Mouse (Mus musculus) gastrocnemius, postnatal 10 days (tissue): ENCODE data around the gene Ror2. TPM values are rescaled to one million over a fixed set of nuclear protein-coding genes. Genes with fewer than 3 reads are reported as not detected.

Experiments
- DNase-seq: peaks from one replicate; pipeline ENCODE4 v3.0.0; 2021; ENCODE audit warnings: mixed read lengths
- total RNA-seq, 2 experiments: library from RNA; stranded (reverse); gene quantifications; 2 replicates each; pipeline ENCODE4 v1.2.3; 2021

Gene Ror2
- total RNA-seq, 2 experiments from 2014 or later: 3.3 to 4.6 TPM

DNA sequence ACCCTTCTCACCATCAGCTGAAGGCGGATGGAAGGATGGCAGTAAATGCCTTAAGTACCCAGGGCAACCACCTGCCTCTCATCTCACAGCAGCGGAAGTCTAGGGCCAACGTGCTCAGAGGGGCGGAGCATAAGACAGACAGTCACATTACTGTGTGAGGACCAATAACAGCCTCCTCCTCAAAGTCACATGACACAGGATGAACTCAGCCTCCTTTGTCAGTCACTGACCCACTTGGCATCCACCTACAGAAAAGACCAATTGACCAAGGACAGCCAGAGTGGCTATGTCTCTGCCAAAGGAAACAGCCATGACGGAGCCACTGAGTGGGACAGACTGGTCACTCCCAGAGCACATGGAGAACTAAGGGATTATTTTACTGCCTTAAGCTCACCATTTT lies 160.3 kb downstream of the Ror2 start:
- no peak for DNase-seq

DNA sequence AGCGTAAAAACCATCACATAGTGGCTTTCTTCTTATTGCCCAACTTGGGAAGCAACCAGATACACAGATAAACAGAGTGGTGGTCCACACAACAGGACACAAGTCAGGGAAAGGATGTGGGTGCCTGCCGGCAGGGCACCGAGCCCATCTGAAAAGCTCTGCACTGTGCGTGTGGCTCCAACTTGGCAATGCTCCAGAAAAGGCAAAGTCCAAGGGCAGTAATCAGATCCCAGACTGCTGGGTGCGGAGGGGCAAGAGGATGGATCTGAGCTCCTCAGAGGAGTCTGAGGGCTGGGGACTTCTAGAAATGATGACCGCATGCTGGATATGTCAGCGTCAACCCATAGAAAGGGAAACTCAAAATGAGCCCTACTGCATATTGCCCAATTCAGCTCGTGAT lies 163.8 kb downstream of the Ror2 start:
- no peak for DNase-seq

- no peak for DNase-seq
Measured at GRCm38 (mm10) chr13:53120906-53121305, 165.0 kb downstream of the Ror2 start.

- DNase-seq: peak; percentile 86
Measured at GRCm38 (mm10) chr13:53119586-53120426, 166.1 kb downstream of the Ror2 start.

GRCm38 (mm10) chr13:53118398-53118797 lies 167.5 kb downstream of the Ror2 start:
- no peak for DNase-seq

GRCm38 (mm10) chr13:53117921-53118320 lies 168.0 kb downstream of the Ror2 start:
- no peak for DNase-seq

DNA sequence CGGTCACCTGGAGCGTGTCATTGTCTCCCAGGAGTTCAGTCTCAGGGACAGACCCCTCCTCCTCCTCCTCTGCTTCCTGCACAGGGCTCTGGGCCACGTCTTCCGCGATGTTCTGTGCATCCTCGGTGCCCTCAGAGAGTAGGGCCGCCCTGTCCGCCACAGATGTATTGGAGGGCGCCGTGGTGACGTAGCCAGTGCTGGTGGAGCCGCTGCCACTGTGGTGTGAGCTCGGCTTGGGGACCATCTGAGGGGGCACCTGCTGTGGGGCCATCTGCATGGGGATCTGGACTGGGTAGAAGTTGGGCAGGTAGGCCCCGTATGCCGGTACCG lies 175.7 kb downstream of the Ror2 start:
- DNase-seq: no peak

GRCm38 (mm10) chr13:53109560-53110248 lies 176.2 kb downstream of the Ror2 start:
- peak; percentile 95 for DNase-seq

DNA sequence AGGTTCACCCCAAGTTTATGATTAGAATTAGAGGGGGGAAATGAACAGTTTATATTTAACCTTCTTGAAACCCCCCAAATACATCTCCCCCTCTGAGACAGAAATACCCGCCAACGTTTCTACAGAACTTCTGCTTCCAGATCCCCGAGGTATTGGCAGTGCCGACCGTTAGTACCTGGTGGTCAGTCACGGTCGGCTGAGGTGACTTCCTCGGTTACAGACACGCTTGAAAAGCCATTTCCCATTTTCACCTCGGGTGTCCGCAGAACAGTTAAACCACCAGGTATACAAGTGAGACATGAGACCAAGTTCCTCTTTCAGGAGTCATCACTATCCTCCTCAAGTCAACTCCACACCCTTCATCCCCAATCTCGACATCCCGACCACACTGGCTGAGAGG lies 179.2 kb downstream of the Ror2 start:
- no peak for DNase-seq

DNA sequence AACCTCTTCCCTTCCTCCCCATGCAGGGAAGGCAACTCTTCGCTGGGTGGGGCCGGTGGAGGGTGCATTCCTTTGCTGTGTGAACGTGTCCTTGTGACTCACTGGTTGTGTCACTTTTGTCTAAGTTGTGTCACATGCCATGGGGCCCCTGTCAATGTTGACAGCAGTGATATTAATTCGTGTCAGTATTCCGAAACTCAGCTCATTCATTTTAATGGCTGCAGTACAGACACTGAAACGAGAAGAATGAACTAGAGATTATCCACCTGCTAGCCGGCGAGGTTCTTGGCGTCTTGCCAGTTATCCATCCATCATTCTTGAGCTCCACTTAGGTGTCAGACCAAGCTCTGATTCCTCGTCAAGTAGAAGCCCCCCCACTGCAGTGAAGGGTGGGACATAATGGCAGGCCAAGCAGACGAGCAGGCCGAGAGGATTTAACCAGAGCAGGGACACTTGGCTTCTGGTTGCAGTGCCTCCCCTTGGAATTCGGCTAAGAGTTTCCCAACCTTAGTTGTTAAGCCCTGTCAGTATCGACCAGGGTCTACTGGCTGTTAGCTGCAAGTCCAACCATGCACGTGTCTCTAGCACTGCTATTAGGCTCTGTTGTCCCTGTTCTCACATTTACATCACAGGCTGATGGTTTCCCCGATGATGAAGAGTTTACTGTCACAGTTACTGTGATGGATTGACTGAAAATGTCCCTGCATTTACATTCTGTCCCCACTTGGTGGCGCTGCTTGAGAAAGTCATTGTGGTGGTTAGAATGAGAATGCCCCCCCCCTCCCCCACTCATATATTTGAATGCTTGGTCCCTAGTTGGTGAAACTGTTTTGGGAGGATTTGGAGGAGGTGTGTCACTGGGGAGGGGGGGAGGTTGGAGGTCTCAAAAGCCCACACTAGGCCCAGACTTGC lies 185.9 kb downstream of the Ror2 start:
- DNase-seq: no peak

DNA sequence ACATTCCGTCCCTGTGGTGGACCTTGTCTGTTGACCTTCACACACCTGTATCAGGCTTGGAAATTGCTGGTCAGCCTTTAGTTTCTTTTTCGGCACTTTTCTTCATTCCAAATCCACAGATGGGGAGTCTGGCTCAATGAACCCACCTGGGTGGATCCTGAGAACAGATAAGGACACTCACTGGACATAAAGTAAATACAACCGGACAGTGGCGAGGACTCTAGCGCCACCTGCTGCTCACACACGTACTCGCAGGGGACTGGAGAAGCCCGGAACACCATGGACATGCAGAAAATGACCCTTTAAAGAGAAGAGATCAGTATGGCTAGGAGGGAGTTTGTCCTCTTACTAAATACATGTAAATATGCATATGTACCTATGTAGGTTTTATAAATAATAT lies 189.3 kb downstream of the Ror2 start:
- DNase-seq: peak; percentile 82

- DNase-seq: no peak
Measured at GRCm38 (mm10) chr13:53095222-53095621, 190.7 kb downstream of the Ror2 start.

DNA sequence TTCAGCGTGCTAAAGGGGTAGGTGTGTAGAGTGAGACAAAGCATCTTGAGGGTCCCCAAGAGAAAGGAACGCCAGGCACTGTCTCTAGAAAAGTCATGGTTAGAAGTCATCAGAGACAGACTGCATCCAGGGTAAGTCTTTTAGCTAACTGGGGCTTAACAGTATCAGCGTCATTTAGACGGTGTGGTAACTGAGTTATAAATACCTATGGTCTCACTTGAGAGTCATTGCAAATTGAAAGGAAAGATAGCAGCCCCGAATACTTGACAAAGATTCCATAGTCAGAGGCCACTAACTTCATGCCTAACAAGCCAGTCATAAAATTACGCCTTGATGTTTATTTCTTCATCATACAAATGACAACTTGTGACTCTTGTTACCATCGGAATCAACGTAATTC lies 191.3 kb downstream of the Ror2 start:
- DNase-seq: no peak

DNA sequence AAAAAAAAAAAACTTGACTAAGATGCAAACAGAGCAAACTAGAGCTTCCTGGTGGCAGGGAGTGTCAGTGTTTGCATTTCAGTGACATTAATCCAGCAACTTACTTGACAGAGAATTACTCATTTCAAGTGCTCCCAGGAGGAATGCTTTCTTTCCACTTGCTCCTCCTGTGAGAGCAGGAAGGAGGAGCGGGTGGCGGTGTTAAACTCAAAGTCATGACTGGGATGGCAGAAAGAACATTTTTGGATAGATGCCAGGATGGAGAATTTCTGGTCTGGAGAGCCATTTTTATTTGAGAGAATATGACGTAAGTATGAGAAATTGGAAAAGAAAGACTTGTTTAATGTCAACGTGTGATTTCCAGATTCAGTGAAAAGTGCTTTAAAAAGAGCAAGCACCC lies 192.5 kb downstream of the Ror2 start:
- DNase-seq: no peak

GRCm38 (mm10) chr13:53086552-53087282 lies 199.2 kb downstream of the Ror2 start:
- no peak for DNase-seq

GRCm38 (mm10) chr13:53081846-53082245 lies 204.1 kb downstream of the Ror2 start:
- no peak for DNase-seq

DNA sequence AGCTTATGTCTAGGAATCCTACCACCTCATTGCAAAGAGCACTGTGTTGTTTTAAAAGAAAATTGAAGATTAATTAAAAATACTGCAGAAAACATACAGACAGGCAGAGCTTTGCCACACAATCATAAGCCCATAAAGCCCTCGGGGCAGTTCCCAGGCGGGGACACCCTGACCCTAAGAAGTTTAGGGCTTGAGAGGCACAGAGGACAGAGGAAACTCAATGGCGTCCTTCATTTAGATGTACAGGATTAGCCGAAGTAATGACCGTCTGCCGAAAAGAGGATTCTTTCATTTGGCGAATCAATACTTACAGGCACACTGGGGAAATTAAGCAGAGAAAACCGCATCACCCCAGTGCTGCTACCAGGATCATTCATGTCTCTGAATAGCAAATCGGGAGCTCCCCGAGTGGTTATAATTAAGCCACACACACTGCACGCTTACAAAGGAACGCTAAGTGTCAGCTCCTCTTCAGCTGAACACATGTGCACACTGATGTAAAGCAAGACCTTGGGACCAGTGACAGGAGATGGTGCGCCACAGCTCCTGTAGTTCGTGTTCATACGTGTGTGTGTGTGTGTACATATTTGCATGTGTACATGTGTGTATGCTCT lies 208.1 kb downstream of the Ror2 start:
- DNase-seq: no peak

DNA sequence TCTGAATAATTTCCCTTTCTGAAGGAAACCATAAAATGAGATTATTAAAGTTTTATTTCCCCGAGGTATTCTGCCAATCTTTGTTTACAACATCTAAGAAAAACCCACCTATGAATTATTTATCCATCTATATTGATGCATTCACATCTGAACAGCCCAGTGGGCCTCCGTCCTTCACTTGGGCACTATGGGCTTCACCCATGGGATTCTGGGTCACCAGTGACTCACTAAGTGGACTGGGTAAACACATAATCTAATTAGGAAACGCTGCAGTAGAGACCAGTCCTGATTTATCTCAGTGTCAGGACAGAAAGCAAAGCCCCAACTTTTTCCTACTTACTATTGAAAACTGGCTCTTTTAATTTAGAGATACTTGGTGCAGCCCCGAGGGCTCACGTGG lies 210.9 kb downstream of the Ror2 start:
- DNase-seq: no peak

DNA sequence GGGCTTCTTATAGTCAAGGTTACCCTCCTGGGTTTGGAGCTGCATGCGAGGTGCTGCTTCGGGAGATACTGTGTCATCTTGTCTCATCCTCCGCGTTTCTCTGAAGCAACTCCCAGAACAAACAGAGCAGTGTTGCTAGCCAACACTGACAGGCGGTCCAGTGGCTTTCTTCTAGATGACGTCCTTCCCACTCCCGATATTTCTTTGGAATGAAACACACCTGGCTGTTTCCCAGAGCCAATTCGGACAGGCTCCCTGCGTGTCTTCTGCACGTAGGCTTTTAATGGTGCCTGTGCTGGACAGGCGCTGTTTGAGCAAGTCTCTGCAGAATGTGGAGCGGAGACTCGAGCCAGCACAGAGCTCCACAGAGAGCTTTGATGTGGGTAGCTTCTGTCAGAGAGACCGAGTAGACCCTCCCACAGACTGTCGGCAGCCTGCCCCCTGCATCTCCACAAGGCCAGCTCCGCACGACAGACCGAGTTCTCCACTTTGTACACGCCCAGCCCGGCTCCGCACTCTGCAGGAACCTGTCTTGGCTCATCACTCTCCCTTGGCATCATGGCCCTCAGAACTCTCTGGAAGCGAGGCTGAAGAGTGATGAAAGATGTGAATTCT lies 216.7 kb downstream of the Ror2 start:
- DNase-seq: peak; percentile 28

DNA sequence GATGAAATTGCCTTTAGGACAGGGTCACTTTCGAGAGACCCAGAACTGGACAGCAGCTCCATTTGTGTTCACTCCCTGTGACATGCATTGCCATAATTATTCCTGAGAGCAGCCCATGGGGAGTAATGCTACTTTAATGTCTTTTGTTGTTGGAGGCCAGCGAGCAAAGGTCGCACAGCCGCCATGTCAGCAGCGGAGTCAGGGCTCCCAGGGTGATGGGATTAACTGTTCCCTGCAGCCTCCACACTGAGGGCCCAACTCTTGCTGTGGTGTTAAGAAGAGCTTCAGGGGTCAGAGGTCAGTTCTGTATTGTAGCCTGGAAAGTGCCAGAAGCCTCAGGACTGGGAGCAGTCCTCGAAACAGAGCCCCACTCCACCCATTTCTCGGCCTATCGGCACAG lies 217.5 kb downstream of the Ror2 start:
- no peak for DNase-seq

DNA sequence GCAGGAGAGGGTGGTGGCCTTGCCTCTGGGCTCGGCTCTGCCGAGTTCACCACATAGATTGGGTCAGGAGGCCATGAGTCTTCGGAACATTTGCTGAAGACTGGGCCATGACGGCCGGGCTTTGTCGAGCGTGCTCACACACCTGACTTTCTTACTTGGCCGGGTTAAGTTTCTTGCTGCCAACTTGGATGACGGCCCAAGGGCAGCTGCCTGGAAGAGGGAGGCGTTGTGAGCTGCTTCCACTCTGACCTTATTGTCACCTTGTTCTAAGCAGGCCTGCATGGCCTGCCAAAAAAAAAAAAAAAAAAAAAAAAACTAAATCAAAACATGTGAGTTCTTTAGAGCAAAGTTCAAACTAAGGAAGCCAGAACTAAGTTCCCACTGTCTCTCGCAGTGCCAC lies 218.0 kb downstream of the Ror2 start:
- DNase-seq: peak; percentile 63
